Mouse (Mus musculus) liver, postnatal 0 days (tissue): Measurements from ENCODE around the gene Usp47.

ENCODE experiments used
- CTCF ChIP-seq: sonication (generic); IDR thresholded peaks from 2 replicates; pipeline ENCODE4 v1.5.1; 2016; ENCODE audit warnings: antibody characterized with exemption, low read depth
- EP300 ChIP-seq: IDR thresholded peaks from 2 replicates; pipeline ENCODE4 v1.6.1; 2016; ENCODE audit warnings: antibody characterized with exemption, low read depth, mild to moderate bottlenecking

DNA sequence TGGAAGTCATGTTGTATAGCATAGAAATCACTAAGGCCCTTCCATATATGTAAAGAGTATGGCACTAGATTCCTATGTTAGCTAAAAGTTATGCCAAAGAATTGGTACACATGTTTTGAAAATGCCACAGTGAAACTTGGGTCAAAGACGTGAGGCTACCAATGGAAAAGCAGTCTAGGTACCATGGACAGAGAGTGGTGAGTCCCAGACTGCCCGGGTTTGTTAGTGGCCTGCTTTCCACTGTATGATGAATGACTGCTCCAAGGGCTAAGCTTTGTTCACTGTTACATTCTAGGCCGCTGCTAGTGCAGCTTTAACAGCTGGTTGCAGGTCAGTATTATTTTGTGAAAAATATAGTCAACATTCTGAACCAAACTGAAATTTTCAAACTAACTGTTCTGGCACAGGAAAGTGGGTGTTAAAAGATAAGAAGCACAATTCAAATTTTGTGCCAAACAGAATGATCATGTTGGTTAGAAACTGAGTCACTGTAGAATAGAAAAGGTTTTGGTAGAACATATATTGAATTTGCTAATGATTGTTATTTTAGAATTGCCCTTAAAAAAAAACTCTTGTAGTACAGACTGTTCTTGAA lies 22.6 kb downstream of the Usp47 start:
- no peak for TF ChIP-seq CTCF
- TF ChIP-seq EP300: no peak
